Mouse (Mus musculus) lung, adult 2 months (tissue): ENCODE data around the gene Mtus2.

ENCODE experiments used
- CTCF ChIP-seq: fragments of 200-500 bp; IDR thresholded peaks from 2 replicates; pipeline ENCODE4 v1.5.1; 2011; ENCODE audit warnings: mild to moderate bottlenecking, low read length, control low read depth; ENCODE audit not compliant: insufficient read depth
- POLR2A ChIP-seq: fragments of 200-500 bp; IDR thresholded peaks from 2 replicates; pipeline ENCODE4 v1.6.1; 2011; ENCODE audit warnings: low read depth, mild to moderate bottlenecking, control low read depth, low read length, borderline replicate concordance; ENCODE audit errors: extremely low read depth

DNA sequence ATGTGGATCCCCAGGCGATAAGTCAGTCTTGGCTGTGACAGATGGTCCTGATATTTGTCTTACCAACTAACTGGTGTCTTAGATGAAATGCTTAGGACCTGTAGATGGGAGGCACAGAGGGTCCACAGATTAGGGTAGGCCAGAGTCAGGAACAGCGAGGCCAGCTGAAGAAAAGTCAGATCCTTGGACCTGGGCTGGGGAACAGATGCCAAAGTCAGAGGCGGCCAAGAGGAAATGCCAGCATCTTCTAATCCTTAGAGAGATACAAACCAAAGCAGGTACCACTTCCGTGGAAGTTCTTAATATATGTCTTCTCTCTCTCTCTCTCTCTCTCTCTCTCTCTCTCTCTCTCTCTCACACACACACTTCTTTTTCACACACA, 96.5 kb downstream of the Mtus2 start:
- TF ChIP-seq POLR2A (no peak), CTCF (no peak)
